Mouse (Mus musculus) adrenal gland, adult 8-10 months (tissue): ENCODE measurements at regions not wholly inside any gene's neighbourhood (a gene's known extent, or its start where the extent isn't known, plus 50 kb on each side); places are given as distances from the start of the nearest gene placed in this dataset.

Source experiments
- DNase-seq: peaks from one replicate; pipeline ENCODE4 v3.0.0; 2022

GRCm38 (mm10) chr16:45331236-45331635 is 77.6 kb downstream of the Cd200 start:
- DNase-seq: no peak

- DNase-seq: no peak
Measured at GRCm38 (mm10) chr16:45330298-45330697, 78.6 kb downstream of the Cd200 start.

- peak; percentile 34 for DNase-seq
Measured at GRCm38 (mm10) chr16:45329716-45330115, 79.1 kb downstream of the Cd200 start.

GRCm38 (mm10) chr16:45327103-45327502 is 81.8 kb downstream of the Cd200 start:
- DNase-seq: no peak

GRCm38 (mm10) chr16:45311479-45311878 is 87.4 kb downstream of the Btla start:
- no peak for DNase-seq
